Mouse (Mus musculus) kidney, adult 2 months (tissue): ENCODE measurements around the gene D330045A20Rik. TPM values are rescaled to one million over a fixed set of nuclear protein-coding genes. Genes with fewer than 3 reads are reported as not detected.
"Not testable (repeated sequence)": the region's sequence is repeated elsewhere in the genome, so short reads cannot be mapped to it uniquely, and the experiment has no call there.

Experiments used
- DNase-seq: peaks from one replicate; pipeline ENCODE4 v3.0.0; 2021
- H3K27ac ChIP-seq: fragments of 200-500 bp; 2 replicates; pipeline ENCODE4 v1.5.1; 2012; ENCODE audit warnings: low read depth, low read length, control low read depth, inconsistent platforms; ENCODE audit not compliant: insufficient read depth
- H3K27me3 ChIP-seq: fragments of 200-500 bp; replicated peaks from 2 replicates; pipeline ENCODE4 v1.6.1; 2012; ENCODE audit warnings: mild to moderate bottlenecking, moderate library complexity, low read length, inconsistent platforms; ENCODE audit not compliant: control insufficient read depth, insufficient read depth
- H3K36me3 ChIP-seq: fragments of 200-500 bp; 2 replicates; pipeline ENCODE4 v1.6.1; 2012; ENCODE audit warnings: mild to moderate bottlenecking, moderate library complexity, low read length, inconsistent platforms; ENCODE audit not compliant: control insufficient read depth, insufficient read depth
- H3K4me1 ChIP-seq: fragments of 200-500 bp; 2 replicates; pipeline ENCODE4 v1.6.1; 2011; ENCODE audit warnings: low read length; ENCODE audit not compliant: control insufficient read depth, insufficient read depth
- H3K4me3 ChIP-seq: fragments of 200-500 bp; 2 replicates; pipeline ENCODE4 v1.5.1; 2011; ENCODE audit warnings: mild to moderate bottlenecking, low read depth, low read length, control low read depth; ENCODE audit not compliant: insufficient read depth
- CTCF ChIP-seq: fragments of 200-500 bp; conservative IDR thresholded peaks from 2 replicates; pipeline ENCODE4 v1.5.1; 2011; ENCODE audit warnings: low read depth, mild to moderate bottlenecking, control low read depth, low read length, moderate library complexity, mixed read lengths; ENCODE audit not compliant: insufficient read depth, insufficient read length
- POLR2A ChIP-seq: fragments of 200-500 bp; IDR thresholded peaks from one replicate; pipeline ENCODE4 v1.6.1; 2011; ENCODE audit warnings: low read depth, low read length, control low read depth
- WGBS: fragments of 180-500 bp; shearing (Covaris S2); methylation state at CpG from one replicate; pipeline ENCODE4 v1.1.7; 2018; 5-methylcytosine and 5-hydroxymethylcytosine counted together
- polyA plus RNA-seq: library from polyadenylated mRNA; depleted of rRNA; stranded (reverse); fragments of >200 nt; gene quantifications from 2 replicates; pipeline ENCODE4 v1.2.3, GENCODE M21; 2012; rRNA removed

Gene D330045A20Rik
- 0.75 and 0.86 TPM in 2 replicates for polyA plus RNA-seq

DNA sequence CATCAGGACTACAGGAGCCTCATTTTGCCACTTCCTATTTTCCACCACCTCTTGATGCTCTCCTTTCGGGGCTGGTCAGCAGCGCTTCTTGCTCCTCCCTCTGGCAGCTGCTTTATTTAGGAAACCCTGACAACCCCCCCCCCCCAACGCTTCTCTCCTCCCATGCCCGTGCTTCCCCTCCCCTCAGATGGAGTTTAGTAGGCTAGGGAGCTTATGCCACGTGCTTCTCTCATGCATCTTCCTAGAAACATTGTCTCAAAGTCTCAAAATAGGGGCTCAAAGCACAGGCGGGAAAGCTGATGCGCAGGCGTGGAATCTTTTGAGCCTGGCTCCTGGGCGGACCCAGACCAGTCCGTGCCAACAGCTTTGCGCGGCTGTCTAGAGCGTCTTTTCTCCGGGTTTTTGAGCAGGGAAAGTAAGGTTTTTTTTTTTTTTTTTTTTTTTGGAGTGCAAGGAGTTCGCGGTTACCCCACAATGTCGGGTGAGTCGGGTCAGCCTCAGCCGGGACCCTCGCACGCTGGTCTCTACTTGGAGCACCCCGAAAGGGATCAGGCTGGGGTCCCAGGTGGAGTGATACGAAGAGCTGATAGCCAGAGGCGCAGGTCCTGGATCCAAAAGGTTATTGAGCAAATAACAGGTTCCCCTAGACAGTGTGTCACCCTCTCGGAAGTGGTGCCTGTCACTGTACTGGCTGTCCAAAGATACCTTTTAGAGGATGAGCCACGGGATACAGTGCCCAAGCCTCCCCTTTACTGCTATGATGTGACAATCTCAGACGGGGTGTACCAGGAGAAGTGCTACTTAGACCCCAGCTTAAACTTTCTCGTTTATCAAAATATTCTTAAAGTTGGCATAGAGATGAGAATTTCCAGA lies at the start of gene D330045A20Rik:
D330045A20Rik (plus strand) TSS at position 346 of the 873 bp plus-strand sequence.
- Histone ChIP-seq H3K4me3 (peak within 1 kb of the TSS; percentile 12; the same call in 1 of the 2 replicates), H3K4me1 (no peaks in the 10 kb centered on the region), H3K36me3 (no peaks in the 10 kb centered on the region), H3K27me3 (no peaks in the 10 kb centered on the region), H3K27ac (no peak within 1 kb of the TSS)
- WGBS: 9% methylated on average over 28 of the region's 28 CpGs
- peak; percentile 8 for DNase-seq
- TF ChIP-seq CTCF (no peak), POLR2A (no peak)

DNA sequence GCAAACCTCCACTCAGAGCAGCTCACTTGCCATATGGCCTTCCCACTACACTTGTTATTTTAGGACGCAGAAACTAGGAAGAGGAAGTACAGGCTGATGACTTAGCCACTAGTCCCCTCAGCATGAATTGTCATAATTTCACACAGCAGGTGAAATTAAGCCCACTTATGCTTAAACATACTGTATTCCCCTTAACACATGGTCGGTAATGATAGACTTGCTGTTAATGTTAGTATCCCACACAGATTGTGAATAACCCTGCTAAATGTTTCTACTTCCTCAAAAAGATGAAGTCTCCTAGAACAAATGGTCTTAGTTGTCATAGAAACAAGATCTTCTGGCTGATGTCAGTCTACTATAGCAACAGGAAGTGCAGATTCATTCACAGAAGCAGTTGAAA lies 47.6 kb upstream of the D330045A20Rik start:
- no peaks in the 10 kb centered on the region for H3K36me3 ChIP-seq
- H3K27me3 ChIP-seq: no peaks in the 10 kb centered on the region
- no peak overlapping the region for H3K27ac ChIP-seq
- DNase-seq: no peak
- H3K4me1 ChIP-seq: no peaks in the 10 kb centered on the region
- 62% methylated on average over 2 of the region's 2 CpGs for WGBS
- TF ChIP-seq POLR2A (no peak), CTCF (no peak)
- no peak overlapping the region for H3K4me3 ChIP-seq

DNA sequence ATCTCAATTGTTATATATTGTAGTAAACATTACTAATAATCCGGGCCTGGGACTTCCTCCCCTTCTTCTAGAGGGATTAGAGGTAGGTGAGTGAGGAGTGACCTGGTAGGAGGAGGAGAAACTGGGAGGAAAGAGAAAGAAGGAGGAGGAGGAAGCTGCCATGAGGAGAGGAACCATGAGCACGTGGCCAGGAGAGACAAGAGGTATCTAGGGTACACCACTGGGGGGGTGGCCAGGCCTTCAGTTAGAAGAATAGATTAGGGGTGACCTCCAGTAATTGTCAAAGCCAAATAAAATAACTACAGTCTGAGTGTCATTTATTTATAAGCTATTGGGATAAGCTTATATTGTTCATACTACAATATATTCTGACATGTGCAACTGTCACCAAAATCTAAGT lies 45.0 kb upstream of the D330045A20Rik start:
- no peak for TF ChIP-seq POLR2A
- TF ChIP-seq CTCF: no peak
- no peak for DNase-seq
- 77% methylated on average over 2 of the region's 2 CpGs for WGBS
- no peaks in the 10 kb centered on the region for H3K36me3 ChIP-seq
- no peak overlapping the region for H3K4me3 ChIP-seq
- no peaks in the 10 kb centered on the region for H3K4me1 ChIP-seq
- no peak overlapping the region for H3K27ac ChIP-seq
- no peaks in the 10 kb centered on the region for H3K27me3 ChIP-seq

DNA sequence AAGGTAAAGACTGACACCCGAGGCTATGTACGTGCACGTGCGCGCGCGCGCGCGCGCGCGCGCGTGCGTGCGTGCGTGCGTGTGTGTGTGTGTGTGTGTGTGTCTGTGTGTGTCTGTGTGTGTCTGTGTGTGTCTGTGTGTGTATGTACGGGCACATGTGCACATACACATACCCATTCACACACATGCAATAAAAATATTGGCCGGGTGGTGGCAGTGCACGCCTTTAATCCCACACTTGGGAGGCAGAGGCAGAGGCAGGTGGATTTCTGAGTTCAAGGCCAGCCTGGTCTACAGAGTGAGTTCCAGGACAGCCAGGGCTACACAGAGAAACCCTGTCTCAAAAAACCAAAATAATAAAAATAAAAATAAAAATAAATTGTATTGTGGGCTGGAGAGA lies 39.1 kb upstream of the D330045A20Rik start:
- not testable (repeated sequence) for H3K27me3 ChIP-seq, H3K4me1 ChIP-seq, H3K36me3 ChIP-seq, H3K4me3 ChIP-seq, DNase-seq, H3K27ac ChIP-seq
- 97% methylated on average over 22 of the region's 22 CpGs for WGBS

DNA sequence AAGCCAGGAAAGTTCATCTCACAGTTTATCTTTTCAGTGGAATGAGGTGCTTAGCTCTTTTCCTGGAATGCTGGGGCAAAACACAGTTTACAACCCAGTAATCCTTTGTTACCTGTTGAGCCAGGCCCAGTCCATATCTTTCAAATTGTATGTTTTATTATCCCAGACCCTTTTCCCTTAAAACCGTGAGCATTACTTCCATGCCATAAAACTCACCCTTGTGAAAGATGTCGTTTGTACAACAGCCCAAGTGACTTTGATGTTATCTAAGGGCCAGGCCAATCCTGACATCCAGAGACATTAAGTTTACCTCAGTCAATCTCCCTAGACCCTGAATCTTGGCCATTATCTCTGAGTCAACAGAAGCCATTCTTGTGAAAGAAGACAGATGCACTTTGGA lies 23.4 kb upstream of the D330045A20Rik start:
- DNase-seq: no peak
- H3K27me3 ChIP-seq: no peaks in the 10 kb centered on the region
- TF ChIP-seq POLR2A (no peak), CTCF (no peak)
- no peaks in the 10 kb centered on the region for H3K4me1 ChIP-seq
- no peaks in the 10 kb centered on the region for H3K36me3 ChIP-seq
- no peak overlapping the region for H3K27ac ChIP-seq
- 26% methylated on average over 2 of the region's 2 CpGs for whole genome bisulfite sequencing
- no peak overlapping the region for H3K4me3 ChIP-seq

DNA sequence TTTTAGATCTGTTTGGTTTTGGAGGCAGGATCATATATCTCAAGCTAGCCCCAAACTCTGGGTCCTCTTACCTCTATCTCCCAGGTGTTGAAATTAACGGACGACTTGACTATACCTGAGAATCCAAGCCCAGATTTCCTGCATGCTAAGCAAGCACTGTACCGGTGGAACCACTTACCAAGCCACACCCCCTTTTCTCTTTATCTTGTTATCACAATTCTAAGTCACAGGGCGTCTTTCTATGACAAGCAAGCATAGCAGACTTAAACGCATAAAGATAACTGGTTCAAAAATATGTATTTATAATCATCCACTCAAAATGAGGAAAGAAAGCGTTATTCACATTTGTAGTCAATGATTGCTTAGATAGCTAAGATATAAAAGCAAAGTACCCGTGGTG lies 1.9 kb downstream of the D330045A20Rik start:
- Histone ChIP-seq H3K36me3 (no peaks in the 10 kb centered on the region), H3K27ac (no peak overlapping the region), H3K27me3 (no peaks in the 10 kb centered on the region), H3K4me1 (no peaks in the 10 kb centered on the region), H3K4me3 (no peak overlapping the region)
- no peak for DNase-seq
- TF ChIP-seq CTCF: no peak
- no peak for TF ChIP-seq POLR2A
- WGBS: 49% methylated on average over 7 of the region's 7 CpGs

DNA sequence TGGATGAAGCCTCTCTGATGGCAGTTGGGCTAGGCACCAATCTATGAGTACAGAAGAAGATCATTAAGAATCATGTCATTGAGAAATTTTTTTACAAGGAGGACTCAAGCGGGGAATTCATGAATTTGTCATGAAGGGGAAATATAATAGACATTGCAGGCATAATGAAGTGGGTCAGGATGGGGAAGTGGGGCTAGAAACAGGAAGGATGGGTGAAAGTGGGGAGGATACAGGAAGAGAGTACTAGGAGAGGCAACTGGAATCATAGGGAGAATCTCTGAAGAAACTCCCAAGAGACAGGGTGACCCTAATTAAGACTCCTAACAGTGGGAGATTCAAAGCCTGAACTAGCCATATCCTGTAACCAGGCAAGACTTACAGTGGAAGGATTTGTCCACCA lies 4.8 kb downstream of the D330045A20Rik start:
- no peak for DNase-seq
- H3K27me3 ChIP-seq: no peaks in the 10 kb centered on the region
- no peak for TF ChIP-seq CTCF
- no peak for TF ChIP-seq POLR2A
- no peaks in the 10 kb centered on the region for H3K4me1 ChIP-seq
- H3K4me3 ChIP-seq: no peak overlapping the region
- H3K36me3 ChIP-seq: no peaks in the 10 kb centered on the region
- 81% methylated on average over 1 of the region's 1 CpGs for WGBS
- H3K27ac ChIP-seq: no peak overlapping the region
